Mouse (Mus musculus) testis, adult 2 months (tissue): Measurements from ENCODE around the gene Ltb.

ENCODE experiments used
- CTCF ChIP-seq: fragments of 200-500 bp; IDR thresholded peaks from 2 replicates; pipeline ENCODE4 v1.5.1; 2012; ENCODE audit warnings: low read depth, mild to moderate bottlenecking, inconsistent platforms, low read length, moderate library complexity; ENCODE audit not compliant: control insufficient read depth, insufficient read depth, insufficient replicate concordance
- POLR2A ChIP-seq: fragments of 200-500 bp; IDR thresholded peaks from 2 replicates; pipeline ENCODE4 v1.6.1; 2012; ENCODE audit warnings: low read depth, mild to moderate bottlenecking, inconsistent platforms, low read length, moderate library complexity; ENCODE audit not compliant: control insufficient read depth

DNA sequence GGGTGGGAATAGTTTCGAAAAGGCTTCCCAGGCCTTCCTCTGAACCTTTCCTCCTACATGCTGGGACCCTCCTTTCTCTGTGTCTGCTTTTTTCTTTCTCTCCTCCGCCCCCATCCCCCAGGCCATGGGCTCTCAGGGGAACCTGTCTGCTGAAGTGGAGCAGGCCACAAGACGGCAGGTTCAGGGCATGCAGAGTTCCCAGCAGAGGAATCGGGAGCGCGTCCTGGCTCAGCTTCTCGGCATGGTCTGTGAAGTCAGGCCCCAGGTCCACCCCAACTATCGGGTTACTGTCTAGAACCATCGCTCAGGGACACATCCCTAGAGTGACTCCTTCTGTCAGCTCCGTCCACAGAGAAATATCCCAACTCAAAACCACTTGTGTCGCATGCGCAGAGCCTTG, 43.3 kb downstream of the Ltb start:
- TF ChIP-seq CTCF (no peak), POLR2A (no peak)
